In genomic region chr4:115827066-115827465, GRCm38 (mm10) we compare ENCODE assay signal across 8 mouse cellular contexts. TPM values are rescaled to one million over a fixed set of nuclear protein-coding genes. Genes with fewer than 3 reads are reported as not detected.
DNase-seq lines count a peak whose midpoint lies in the region; ATAC-seq and TF ChIP-seq lines count a peak whose summit lies in the region.

No protein-coding gene starts in this region.

- no peak for TF ChIP-seq CTCF in intestine, postnatal 0 days (IDR thresholded peaks at IDR 0.05; ENCODE audit: low read depth)

- H3K9me3 ChIP-seq in intestine, embryonic 14.5 days (ENCODE audit: control insufficient read depth, low read length) = no peaks in the 10 kb centered on the region
- H3K9me3 ChIP-seq in intestine, postnatal 0 days (ENCODE audit: control insufficient read depth) = no peaks in the 10 kb centered on the region
- no peaks in the 10 kb centered on the region for H3K9me3 ChIP-seq in hindbrain, embryonic 15.5 days
- no peaks in the 10 kb centered on the region for H3K9me3 ChIP-seq in midbrain, embryonic 12.5 days

- H3K9ac ChIP-seq in intestine, embryonic 14.5 days (ENCODE audit: low read length) = no peak overlapping the region
- no peak overlapping the region for H3K9ac ChIP-seq in intestine, postnatal 0 days (ENCODE audit: low read depth, low read length)
- H3K9ac ChIP-seq in hindbrain, embryonic 15.5 days = no peak overlapping the region
- H3K9ac ChIP-seq in midbrain, embryonic 12.5 days (replicated peaks) = no peak overlapping the region

- DNase-seq in intestine, embryonic 14.5 days (ENCODE audit: low spot score) = no peak
- peak; percentile 88 for DNase-seq in ZHBTc4 (ENCODE audit: low read depth, low spot score)
- no peak for DNase-seq in right cerebral cortex, postnatal 14 days
- no peak for DNase-seq in adrenal gland, postnatal 10 days
- no peak for DNase-seq in gastrocnemius, postnatal 25 days

- ATAC-seq in intestine, embryonic 14.5 days (replicated peaks; ENCODE audit: low FRiP score, low TSS enrichment, low read depth) = no peak
- ATAC-seq in intestine, postnatal 0 days = no peak
- ATAC-seq in hindbrain, embryonic 15.5 days (ENCODE audit: low FRiP score, low read depth) = no peak
- no peak for ATAC-seq in midbrain, embryonic 12.5 days (ENCODE audit: low FRiP score, low read depth)

- H3K36me3 ChIP-seq in intestine, embryonic 14.5 days (ENCODE audit: control insufficient read depth, insufficient read depth, low read length) = peaks cover 9% of the 10 kb centered on the region
- H3K36me3 ChIP-seq in intestine, postnatal 0 days (ENCODE audit: control insufficient read depth, insufficient read depth) = peaks cover 12% of the 10 kb centered on the region
- H3K36me3 ChIP-seq in hindbrain, embryonic 15.5 days = no peaks in the 10 kb centered on the region
- no peaks in the 10 kb centered on the region for H3K36me3 ChIP-seq in midbrain, embryonic 12.5 days

- no peaks in the 10 kb centered on the region for H3K27me3 ChIP-seq in intestine, embryonic 14.5 days (replicated peaks; ENCODE audit: control insufficient read depth, insufficient read depth, low read length)
- no peaks in the 10 kb centered on the region for H3K27me3 ChIP-seq in intestine, postnatal 0 days (replicated peaks; ENCODE audit: control insufficient read depth, insufficient read depth, low read length)
- no peaks in the 10 kb centered on the region for H3K27me3 ChIP-seq in hindbrain, embryonic 15.5 days
- peaks cover 28% of the 10 kb centered on the region for H3K27me3 ChIP-seq in midbrain, embryonic 12.5 days

- no peak overlapping the region for H3K27ac ChIP-seq in intestine, embryonic 14.5 days (ENCODE audit: low read depth)
- no peak overlapping the region for H3K27ac ChIP-seq in intestine, postnatal 0 days (ENCODE audit: low read depth, low read length)
- no peak overlapping the region for H3K27ac ChIP-seq in hindbrain, embryonic 15.5 days (replicated peaks)
- no peak overlapping the region for H3K27ac ChIP-seq in midbrain, embryonic 12.5 days (replicated peaks)

- 54% methylated on average over 3 of the region's 3 CpGs for WGBS in intestine, embryonic 14.5 days
- 61% methylated on average over 3 of the region's 3 CpGs for WGBS in intestine, postnatal 0 days
- WGBS in hindbrain, embryonic 15.5 days = 78% methylated on average over 3 of the region's 3 CpGs
- WGBS in midbrain, embryonic 12.5 days = 69% methylated on average over 3 of the region's 3 CpGs

- no peak overlapping the region for H3K4me3 ChIP-seq in intestine, embryonic 14.5 days (ENCODE audit: low read depth, low read length)
- no peak overlapping the region for H3K4me3 ChIP-seq in intestine, postnatal 0 days (ENCODE audit: low read depth, low read length)
- peak overlapping the region; percentile 94; the same call in 1 of the 2 replicates for H3K4me3 ChIP-seq in hindbrain, embryonic 15.5 days
- H3K4me3 ChIP-seq in midbrain, embryonic 12.5 days = no peak overlapping the region

- H3K4me1 ChIP-seq in intestine, embryonic 14.5 days (replicated peaks; ENCODE audit: control insufficient read depth, insufficient read depth, low read length) = no peaks in the 10 kb centered on the region; the same call in 1 of the 2 replicates
- peaks cover 15% of the 10 kb centered on the region for H3K4me1 ChIP-seq in intestine, postnatal 0 days (replicated peaks; ENCODE audit: control insufficient read depth, insufficient read depth, low read length)
- peaks cover 17% of the 10 kb centered on the region for H3K4me1 ChIP-seq in hindbrain, embryonic 15.5 days (replicated peaks)
- peaks cover 11% of the 10 kb centered on the region for H3K4me1 ChIP-seq in midbrain, embryonic 12.5 days

- H3K4me2 ChIP-seq in intestine, embryonic 14.5 days (ENCODE audit: low read length) = peak overlapping the region; percentile 79; the same call in 1 of the 2 replicates
- no peak overlapping the region; the same call in 1 of the 2 replicates for H3K4me2 ChIP-seq in intestine, postnatal 0 days (replicated peaks; ENCODE audit: low read depth)
- peak overlapping the region; percentile 79 for H3K4me2 ChIP-seq in hindbrain, embryonic 15.5 days
- H3K4me2 ChIP-seq in midbrain, embryonic 12.5 days (replicated peaks) = peak overlapping the region; percentile 62; the same call in 1 of the 2 replicates

RNA-seq across cellular contexts. Expression of gene Mob3c, which starts 0.8 kb away (rescaled TPM):
- polyA plus RNA-seq in intestine, embryonic 14.5 days (2014; fragmentation: Nextera tagmentation; extraction: Ambion mirVana) = 10.7 and 13.4 TPM in 2 replicates
- 11.8 and 13.6 TPM in 2 replicates for polyA plus RNA-seq in intestine, postnatal 0 days (2015; fragmentation: Nextera tagmentation; extraction: Ambion mirVana)
- 5.2 and 5.9 TPM in 2 replicates for polyA plus RNA-seq in hindbrain, embryonic 15.5 days (2015; fragmentation: Nextera tagmentation; extraction: Ambion mirVana)
- polyA plus RNA-seq in midbrain, embryonic 12.5 days (2016; fragmentation: Nextera tagmentation; extraction: Ambion mirVana) = 4.6 and 6.3 TPM in 2 replicates
- total RNA-seq in adrenal gland, postnatal 10 days (2021) = 10 to 100 TPM; 13.8 to 15.1 TPM
- total RNA-seq in gastrocnemius, postnatal 25 days (2021) = 1 to 10 TPM; 2.7 to 3.4 TPM

RNA-seq across cellular contexts. Expression of gene Mknk1, which starts 11.9 kb away (rescaled TPM):
- 21.3 and 24.7 TPM in 2 replicates for polyA plus RNA-seq in intestine, embryonic 14.5 days (2014; fragmentation: Nextera tagmentation; extraction: Ambion mirVana)
- polyA plus RNA-seq in intestine, postnatal 0 days (2015; fragmentation: Nextera tagmentation; extraction: Ambion mirVana) = 12.8 and 15.1 TPM in 2 replicates
- polyA plus RNA-seq in hindbrain, embryonic 15.5 days (2015; fragmentation: Nextera tagmentation; extraction: Ambion mirVana) = 22.9 and 23.0 TPM in 2 replicates
- polyA plus RNA-seq in midbrain, embryonic 12.5 days (2016; fragmentation: Nextera tagmentation; extraction: Ambion mirVana) = 28.0 and 30.1 TPM in 2 replicates
- 10 to 100 TPM; 30.4 to 43.9 TPM for total RNA-seq in adrenal gland, postnatal 10 days (2021)
- 10 to 100 TPM; 21.8 to 22.2 TPM for total RNA-seq in gastrocnemius, postnatal 25 days (2021)

RNA-seq across cellular contexts. Expression of gene Atpaf1, which starts 42.5 kb away (rescaled TPM):
- polyA plus RNA-seq in intestine, embryonic 14.5 days (2014; fragmentation: Nextera tagmentation; extraction: Ambion mirVana) = 62.7 and 73.0 TPM in 2 replicates
- polyA plus RNA-seq in intestine, postnatal 0 days (2015; fragmentation: Nextera tagmentation; extraction: Ambion mirVana) = 40.8 and 43.2 TPM in 2 replicates
- 36.9 and 39.9 TPM in 2 replicates for polyA plus RNA-seq in hindbrain, embryonic 15.5 days (2015; fragmentation: Nextera tagmentation; extraction: Ambion mirVana)
- polyA plus RNA-seq in midbrain, embryonic 12.5 days (2016; fragmentation: Nextera tagmentation; extraction: Ambion mirVana) = 41.3 and 44.2 TPM in 2 replicates
- total RNA-seq in adrenal gland, postnatal 10 days (2021) = 10 to 100 TPM; 42.8 to 52.2 TPM
- 10 to 100 TPM; 48.9 to 49.3 TPM for total RNA-seq in gastrocnemius, postnatal 25 days (2021)

RNA-seq across cellular contexts. Expression of gene Tex38, which starts 46.2 kb away (rescaled TPM):
- polyA plus RNA-seq in intestine, embryonic 14.5 days (2014; fragmentation: Nextera tagmentation; extraction: Ambion mirVana) = 0.39 TPM in 2 replicates
- 0.33 and 0.44 TPM in 2 replicates for polyA plus RNA-seq in intestine, postnatal 0 days (2015; fragmentation: Nextera tagmentation; extraction: Ambion mirVana)
- polyA plus RNA-seq in hindbrain, embryonic 15.5 days (2015; fragmentation: Nextera tagmentation; extraction: Ambion mirVana) = 0.83 and 0.91 TPM in 2 replicates
- 0.30 TPM in 1 of 2 replicates, not detected in the other for polyA plus RNA-seq in midbrain, embryonic 12.5 days (2016; fragmentation: Nextera tagmentation; extraction: Ambion mirVana)
- 1 to 10 TPM; 1.0 to 1.3 TPM for total RNA-seq in adrenal gland, postnatal 10 days (2021)
- 1 to 10 TPM; 1.2 to 1.3 TPM for total RNA-seq in gastrocnemius, postnatal 25 days (2021)

RNA-seq across cellular contexts. Expression of gene Kncn, which starts 57.1 kb away (rescaled TPM):
- not detected in 2 replicates for polyA plus RNA-seq in intestine, embryonic 14.5 days (2014; fragmentation: Nextera tagmentation; extraction: Ambion mirVana)
- polyA plus RNA-seq in intestine, postnatal 0 days (2015; fragmentation: Nextera tagmentation; extraction: Ambion mirVana) = not detected in 2 replicates
- 0.14 TPM in 1 of 2 replicates, not detected in the other for polyA plus RNA-seq in hindbrain, embryonic 15.5 days (2015; fragmentation: Nextera tagmentation; extraction: Ambion mirVana)
- polyA plus RNA-seq in midbrain, embryonic 12.5 days (2016; fragmentation: Nextera tagmentation; extraction: Ambion mirVana) = not detected in 2 replicates
- not detected for total RNA-seq in adrenal gland, postnatal 10 days (2021)
- total RNA-seq in gastrocnemius, postnatal 25 days (2021) = not detected
